Mouse (Mus musculus): Measurements from ENCODE around the gene Zdhhc9. TPM values are rescaled to one million over a fixed set of nuclear protein-coding genes. Genes with fewer than 3 reads are reported as not detected.

Zdhhc9 gene
- polyA plus RNA-seq, 1 experiment from 2014 or later, result 5.9 TPM

DNA sequence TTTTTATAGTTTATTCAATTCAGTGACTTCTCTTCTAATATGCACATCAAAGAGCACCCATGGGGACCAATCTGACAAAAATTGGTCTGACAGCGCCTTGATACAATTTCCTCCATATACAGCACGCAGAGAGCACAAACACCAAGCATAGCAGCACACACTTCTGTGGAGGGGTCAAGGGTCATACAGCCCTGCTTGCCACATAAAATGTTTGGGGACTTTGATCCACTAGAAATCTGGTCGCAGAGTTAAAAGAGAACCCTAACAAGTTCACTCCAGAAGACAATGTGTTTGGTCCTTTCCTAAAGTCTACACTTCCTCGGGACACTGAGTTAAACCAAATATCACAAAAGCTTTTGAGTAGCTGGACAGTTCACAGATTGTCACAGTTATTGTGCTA, 5.7 kb downstream of the Zdhhc9 start:
- Histone ChIP-seq H3K4me2 (replicated peaks) (no peak overlapping the region), H3K9ac (replicated peaks) (no peak overlapping the region), H3K9me3 (no peaks in the 10 kb centered on the region), H3K36me3 (no peaks in the 10 kb centered on the region), H3K27me3 (no peaks in the 10 kb centered on the region), H3K4me1 (0 out of 2 replicates have a peak, but pooled peaks cover 4% of the 10 kb centered on the region), H3K27ac (replicated peaks) (no peak overlapping the region), H3K4me3 (no peak overlapping the region)
- 82% methylated on average over 4 of the region's 4 CpGs for WGBS
- no peak for ATAC-seq (ENCODE audit: low FRiP score, low read depth)

DNA sequence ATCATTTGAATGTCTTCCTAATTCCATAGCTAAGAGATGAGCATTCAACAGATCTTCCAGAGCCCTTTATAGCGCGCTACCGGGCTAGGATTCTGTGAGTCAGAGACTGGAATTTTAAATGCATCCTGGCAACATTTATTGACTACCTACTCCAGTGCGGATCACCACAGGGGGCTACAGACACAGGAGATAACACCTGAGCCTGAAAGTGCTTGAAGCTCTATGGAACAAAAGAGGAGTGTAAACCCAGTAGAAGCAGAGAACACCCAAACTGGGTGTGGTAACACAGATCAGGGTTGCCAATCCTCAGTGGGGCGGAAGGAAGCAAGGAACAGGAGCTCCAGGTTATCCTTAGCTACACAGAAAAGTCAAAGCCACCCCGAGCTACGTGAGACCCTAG, 6.2 kb downstream of the Zdhhc9 start:
- H3K27ac ChIP-seq (replicated peaks), result no peak overlapping the region
- H3K4me2 ChIP-seq (replicated peaks), result no peak overlapping the region
- ATAC-seq (ENCODE audit: low FRiP score, low read depth), result no peak
- no peaks in the 10 kb centered on the region for H3K36me3 ChIP-seq
- no peaks in the 10 kb centered on the region for H3K9me3 ChIP-seq
- 0 out of 2 replicates have a peak, but pooled peaks cover 2% of the 10 kb centered on the region for H3K4me1 ChIP-seq
- H3K27me3 ChIP-seq, result no peaks in the 10 kb centered on the region
- H3K4me3 ChIP-seq, result no peak overlapping the region
- WGBS, result 87% methylated on average over 7 of the region's 7 CpGs
- H3K9ac ChIP-seq (replicated peaks), result no peak overlapping the region

DNA sequence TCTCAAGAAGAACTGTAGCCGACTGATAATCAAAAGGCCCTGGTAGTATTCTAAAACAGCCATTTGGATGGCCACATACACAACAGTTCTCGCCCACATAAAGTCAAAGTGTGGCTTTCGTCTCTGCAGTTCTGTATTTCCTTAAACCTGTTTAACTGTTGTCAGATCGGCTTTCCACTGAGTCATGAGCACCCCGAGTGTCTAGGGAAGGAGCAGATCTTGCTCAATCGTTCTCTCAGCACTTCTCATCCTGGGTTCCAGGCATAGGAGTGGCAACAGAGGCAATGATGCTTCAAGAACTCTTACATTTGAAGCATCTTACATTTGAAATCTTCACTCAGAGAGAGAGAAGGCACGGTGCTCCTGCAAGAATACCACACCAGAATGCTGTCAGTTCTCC, 6.7 kb downstream of the Zdhhc9 start:
- Histone ChIP-seq H3K4me1 (no peaks in the 10 kb centered on the region), H3K9ac (replicated peaks) (no peak overlapping the region), H3K27me3 (no peaks in the 10 kb centered on the region), H3K36me3 (no peaks in the 10 kb centered on the region), H3K4me3 (no peak overlapping the region), H3K4me2 (replicated peaks) (no peak overlapping the region), H3K9me3 (no peaks in the 10 kb centered on the region), H3K27ac (replicated peaks) (no peak overlapping the region)
- WGBS, result 89% methylated on average over 7 of the region's 7 CpGs
- no peak for ATAC-seq (ENCODE audit: low FRiP score, low read depth)

GRCm38 (mm10) chrX:48200699-48201098, 8.0 kb downstream of the Zdhhc9 start:
- H3K4me2 ChIP-seq (replicated peaks), result no peak overlapping the region
- no peaks in the 10 kb centered on the region for H3K9me3 ChIP-seq
- no peaks in the 10 kb centered on the region for H3K36me3 ChIP-seq
- H3K9ac ChIP-seq (replicated peaks), result no peak overlapping the region
- H3K27me3 ChIP-seq, result no peaks in the 10 kb centered on the region
- H3K27ac ChIP-seq (replicated peaks), result no peak overlapping the region
- no peak for ATAC-seq (ENCODE audit: low FRiP score, low read depth)
- WGBS, result 88% methylated on average over 3 of the region's 3 CpGs
- no peaks in the 10 kb centered on the region for H3K4me1 ChIP-seq
- H3K4me3 ChIP-seq, result no peak overlapping the region

GRCm38 (mm10) chrX:48199026-48199425, 9.7 kb downstream of the Zdhhc9 start:
- peaks cover 4% of the 10 kb centered on the region; the same call in 1 of the 2 replicates for H3K36me3 ChIP-seq
- 93% methylated on average over 2 of the region's 2 CpGs for WGBS

GRCm38 (mm10) chrX:48197856-48198255, 10.8 kb downstream of the Zdhhc9 start:
- no peak overlapping the region for H3K4me2 ChIP-seq (replicated peaks)

More at GRCm38 (mm10) chrX:48199026-48199425, 9.7 kb downstream of the Zdhhc9 start:
- no peak overlapping the region for H3K27ac ChIP-seq (replicated peaks)
- no peak overlapping the region for H3K9ac ChIP-seq (replicated peaks)
- H3K4me3 ChIP-seq, result no peak overlapping the region
- ATAC-seq (ENCODE audit: low FRiP score, low read depth), result no peak
- no peaks in the 10 kb centered on the region for H3K27me3 ChIP-seq
- no peak overlapping the region for H3K4me2 ChIP-seq (replicated peaks)
- H3K9me3 ChIP-seq, result no peaks in the 10 kb centered on the region
- H3K4me1 ChIP-seq, result no peaks in the 10 kb centered on the region

DNA sequence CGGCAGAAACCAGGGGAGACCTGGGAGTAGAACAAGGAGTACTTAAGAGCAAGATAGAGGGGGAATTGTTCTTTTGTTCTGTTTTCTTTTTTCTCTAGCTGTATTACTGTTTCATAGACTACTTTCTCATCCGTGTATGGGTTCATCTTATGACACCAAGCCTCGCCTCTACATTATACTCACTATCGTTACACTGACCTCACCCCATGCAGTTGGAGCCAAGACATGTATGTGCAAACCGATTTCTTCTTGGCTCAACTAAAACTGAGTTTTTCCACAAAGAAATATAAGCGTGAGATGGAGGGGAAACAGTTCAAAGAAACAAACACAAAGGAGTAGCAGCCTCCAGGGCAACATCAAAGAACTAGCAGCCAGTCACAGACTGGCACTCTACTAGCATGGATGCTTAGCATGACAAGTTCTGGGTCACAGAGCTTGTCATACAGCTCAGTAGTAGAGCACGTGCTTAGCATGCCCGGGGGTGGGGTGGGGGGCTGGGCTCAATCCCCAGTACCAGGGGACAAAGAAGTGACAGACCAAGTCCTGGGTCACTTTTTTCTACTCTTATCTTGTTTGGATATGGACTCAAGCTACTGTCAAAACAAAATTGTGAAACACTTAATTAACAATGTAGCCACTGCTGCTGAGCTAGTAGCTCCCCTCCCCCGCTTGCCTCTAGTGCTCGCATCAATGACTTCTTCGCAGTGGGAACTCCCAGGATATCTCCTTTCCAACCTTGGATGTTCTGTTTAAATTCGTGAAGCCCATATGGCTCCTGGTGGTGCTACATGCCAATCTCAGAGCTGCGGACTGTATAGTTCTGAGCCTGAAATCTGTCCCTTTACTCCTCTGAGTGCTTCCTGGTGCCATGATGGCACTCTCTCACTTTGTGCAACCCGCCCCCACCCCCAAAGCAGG, 15.2 kb downstream of the Zdhhc9 start:
- no peaks in the 10 kb centered on the region for H3K27me3 ChIP-seq
- peaks cover 18% of the 10 kb centered on the region for H3K36me3 ChIP-seq
- no peaks in the 10 kb centered on the region for H3K9me3 ChIP-seq
- H3K4me3 ChIP-seq, result no peak overlapping the region
- no peak for ATAC-seq (ENCODE audit: low FRiP score, low read depth)
- 66% methylated on average over 14 of the region's 14 CpGs for WGBS
- H3K4me1 ChIP-seq, result no peaks in the 10 kb centered on the region
- no peak overlapping the region for H3K4me2 ChIP-seq (replicated peaks)
- no peak overlapping the region for H3K9ac ChIP-seq (replicated peaks)
- no peak overlapping the region for H3K27ac ChIP-seq (replicated peaks)

More at GRCm38 (mm10) chrX:48197856-48198255, 10.8 kb downstream of the Zdhhc9 start:
- no peak overlapping the region for H3K4me3 ChIP-seq
- 77% methylated on average over 3 of the region's 3 CpGs for WGBS
- no peak overlapping the region for H3K9ac ChIP-seq (replicated peaks)
- no peak for ATAC-seq (ENCODE audit: low FRiP score, low read depth)
- no peak overlapping the region for H3K27ac ChIP-seq (replicated peaks)
- H3K36me3 ChIP-seq, result peaks cover 4% of the 10 kb centered on the region; the same call in 1 of the 2 replicates
- H3K9me3 ChIP-seq, result no peaks in the 10 kb centered on the region
- H3K4me1 ChIP-seq, result no peaks in the 10 kb centered on the region
- no peaks in the 10 kb centered on the region for H3K27me3 ChIP-seq

DNA sequence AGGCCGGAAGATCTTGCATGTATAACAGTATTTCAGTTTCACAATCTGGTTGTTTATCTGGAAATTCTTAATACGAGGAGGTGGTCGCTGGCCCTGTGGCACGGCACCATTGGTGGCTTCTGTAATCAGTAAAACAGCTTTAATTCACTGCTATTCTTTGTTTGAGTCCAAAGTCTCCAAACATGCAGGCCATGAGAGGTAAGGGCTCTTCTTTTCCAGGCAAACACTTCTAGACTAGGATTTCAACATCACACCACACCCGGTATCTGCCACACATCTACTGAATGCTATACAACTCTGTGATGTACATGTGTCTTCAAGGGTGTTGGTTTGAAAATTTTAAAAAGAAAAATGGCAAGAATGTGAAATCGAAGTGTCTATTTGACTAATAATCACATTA, 17.4 kb downstream of the Zdhhc9 start:
- no peaks in the 10 kb centered on the region for H3K9me3 ChIP-seq
- no peaks in the 10 kb centered on the region for H3K27me3 ChIP-seq
- H3K36me3 ChIP-seq, result peaks cover 18% of the 10 kb centered on the region
- no peak overlapping the region for H3K4me3 ChIP-seq
- ATAC-seq (ENCODE audit: low FRiP score, low read depth), result no peak
- no peak overlapping the region for H3K9ac ChIP-seq (replicated peaks)
- WGBS, result 90% methylated on average over 6 of the region's 6 CpGs
- H3K27ac ChIP-seq (replicated peaks), result no peak overlapping the region
- H3K4me2 ChIP-seq (replicated peaks), result no peak overlapping the region
- no peaks in the 10 kb centered on the region for H3K4me1 ChIP-seq

GRCm38 (mm10) chrX:48184703-48185102, 24.0 kb downstream of the Zdhhc9 start:
- WGBS, result 72% methylated on average over 3 of the region's 3 CpGs
- no peaks in the 10 kb centered on the region for H3K4me1 ChIP-seq

DNA sequence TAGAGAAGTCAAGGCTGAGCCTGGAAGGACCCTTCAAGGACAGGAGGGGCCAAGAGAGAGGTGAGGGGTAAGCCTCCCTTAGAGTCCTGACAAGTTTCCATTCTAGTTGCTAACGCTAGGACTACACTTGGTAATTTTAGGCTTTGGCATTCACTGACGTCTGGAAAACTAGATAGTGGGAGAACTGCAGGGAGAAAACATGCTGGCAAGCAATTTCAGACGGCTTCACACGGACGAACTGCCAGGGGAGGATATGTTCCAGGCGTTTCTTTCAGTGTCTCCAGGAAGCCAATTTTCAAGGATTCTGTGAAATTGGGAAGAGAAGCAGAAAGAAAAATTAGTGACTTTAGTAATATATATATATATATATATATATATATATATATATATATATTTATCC, 26.8 kb downstream of the Zdhhc9 start:
- no peak overlapping the region for H3K4me2 ChIP-seq (replicated peaks)
- H3K4me3 ChIP-seq, result no peak overlapping the region
- 88% methylated on average over 6 of the region's 6 CpGs for WGBS
- peaks cover 6% of the 10 kb centered on the region for H3K36me3 ChIP-seq
- no peaks in the 10 kb centered on the region for H3K27me3 ChIP-seq
- no peak overlapping the region for H3K9ac ChIP-seq (replicated peaks)
- no peak for ATAC-seq (ENCODE audit: low FRiP score, low read depth)
- H3K27ac ChIP-seq (replicated peaks), result no peak overlapping the region
- no peaks in the 10 kb centered on the region for H3K9me3 ChIP-seq
- H3K4me1 ChIP-seq, result no peaks in the 10 kb centered on the region

More at GRCm38 (mm10) chrX:48184703-48185102, 24.0 kb downstream of the Zdhhc9 start:
- Histone ChIP-seq H3K4me3 (no peak overlapping the region), H3K4me2 (replicated peaks) (no peak overlapping the region), H3K27ac (replicated peaks) (no peak overlapping the region), H3K9ac (replicated peaks) (no peak overlapping the region), H3K9me3 (no peaks in the 10 kb centered on the region), H3K36me3 (peaks cover 6% of the 10 kb centered on the region), H3K27me3 (no peaks in the 10 kb centered on the region)
- no peak for ATAC-seq (ENCODE audit: low FRiP score, low read depth)

GRCm38 (mm10) chrX:48170368-48170767, 38.3 kb downstream of the Zdhhc9 start:
- 38% methylated on average over 1 of the region's 1 CpGs for WGBS
- H3K9me3 ChIP-seq, result no peaks in the 10 kb centered on the region
- peaks cover 10% of the 10 kb centered on the region; the same call in 1 of the 2 replicates for H3K36me3 ChIP-seq
- H3K27ac ChIP-seq (replicated peaks), result no peak overlapping the region
- H3K4me2 ChIP-seq (replicated peaks), result no peak overlapping the region
- peaks cover 3% of the 10 kb centered on the region; the same call in 1 of the 2 replicates for H3K4me1 ChIP-seq
- H3K27me3 ChIP-seq, result no peaks in the 10 kb centered on the region
- H3K9ac ChIP-seq (replicated peaks), result no peak overlapping the region
- H3K4me3 ChIP-seq, result no peak overlapping the region
- ATAC-seq (ENCODE audit: low FRiP score, low read depth), result no peak

GRCm38 (mm10) chrX:48169892-48170291, 38.8 kb downstream of the Zdhhc9 start:
- H3K4me2 ChIP-seq (replicated peaks), result no peak overlapping the region
- H3K9ac ChIP-seq (replicated peaks), result no peak overlapping the region
- H3K4me3 ChIP-seq, result no peak overlapping the region
- peaks cover 3% of the 10 kb centered on the region; the same call in 1 of the 2 replicates for H3K4me1 ChIP-seq
- no peak overlapping the region for H3K27ac ChIP-seq (replicated peaks)
- no peaks in the 10 kb centered on the region for H3K27me3 ChIP-seq
- WGBS, result 43% methylated on average over 1 of the region's 1 CpGs
- no peaks in the 10 kb centered on the region for H3K9me3 ChIP-seq
- peaks cover 5% of the 10 kb centered on the region; the same call in 1 of the 2 replicates for H3K36me3 ChIP-seq
- peak; percentile 83 for ATAC-seq (ENCODE audit: low FRiP score, low read depth)

All from midbrain, embryonic 12.5 days (tissue).